Mouse (Mus musculus): ENCODE results near the gene Harbi1.

GRCm38 (mm10) chr2:91727011-91727410, 16.4 kb downstream of the Harbi1 start:
- no peak for TF ChIP-seq CTCF (conservative IDR thresholded peaks at IDR 0.05; ENCODE audit: low read length)
- TF ChIP-seq NANOG (IDR thresholded peaks at IDR 0.05; ENCODE audit: borderline replicate concordance, low read length): no peak
- TF ChIP-seq POU5F1 (IDR thresholded peaks at IDR 0.05; ENCODE audit: borderline replicate concordance, low read length): no peak

Measured in E14TG2a.4 (cell line).